Mouse (Mus musculus): ENCODE data around the gene Gm20388.

DNA sequence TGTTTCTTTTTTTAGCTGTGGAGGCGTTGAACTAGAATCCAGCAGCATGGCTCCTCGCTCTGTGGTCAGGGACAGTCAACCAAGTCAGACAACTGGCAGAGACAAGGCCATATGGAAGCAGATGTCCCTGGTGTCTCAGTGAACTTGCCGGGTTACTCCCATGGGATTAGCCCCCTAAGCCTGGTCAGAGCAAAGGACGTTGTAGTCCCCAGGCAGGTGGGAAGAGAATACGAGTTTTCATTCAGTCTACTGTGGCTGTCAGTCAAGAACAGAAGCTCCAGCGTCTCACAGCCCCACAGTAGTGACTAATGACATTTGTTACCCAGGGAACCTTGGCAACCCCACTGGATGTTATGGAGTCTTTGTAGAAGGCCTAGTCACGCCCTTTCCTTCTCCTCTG, 2835.8 kb downstream of the Gm20388 start:
- TF ChIP-seq POLR2A (IDR thresholded peaks at IDR 0.05; ENCODE audit: borderline replicate concordance, control insufficient read depth, low read depth, low read length): no peak
- no peak for TF ChIP-seq CTCF (IDR thresholded peaks at IDR 0.05; ENCODE audit: control insufficient read depth, insufficient read depth, low read length)

Data from bone marrow, adult 2 months (tissue).